Mouse (Mus musculus) neutrophil, adult 5-6 weeks (primary cell): ENCODE data around the gene Aasdh. TPM values are rescaled to one million over a fixed set of nuclear protein-coding genes. Genes with fewer than 3 reads are reported as not detected.
"Not testable (repeated sequence)": the region's sequence is repeated elsewhere in the genome, so short reads cannot be mapped to it uniquely, and the experiment has no call there.

ENCODE experiments used
- ATAC-seq: fragments of 151-379, 151-347 bp; 2 replicates; pipeline ENCODE4 v1.8.0; 2017; ENCODE audit warnings: mild to moderate bottlenecking, moderate TSS enrichment; ENCODE audit not compliant: insufficient number of reproducible peaks, poor library complexity, low FRiP score, severe bottlenecking; ENCODE audit errors: extremely low read depth
- total RNA-seq: library from RNA; stranded (forward); fragments of 200-1000 nt; gene quantifications from 2 replicates; pipeline ENCODE4 v1.2.3, GENCODE M21; 2017

Gene Aasdh
- total RNA-seq, 1 experiment from 2014 or later: 46.3 TPM

- no peak for ATAC-seq
These were observed 18.1 kb upstream of the Aasdh start for GRCm38 (mm10) chr5:76923428-76923827.

GRCm38 (mm10) chr5:76922833-76923232 is 17.5 kb upstream of the Aasdh start:
- no peak for ATAC-seq

- not testable (repeated sequence) for ATAC-seq
These were observed 7.2 kb upstream of the Aasdh start for GRCm38 (mm10) chr5:76912522-76912921.

GRCm38 (mm10) chr5:76910807-76911206 is 5.5 kb upstream of the Aasdh start:
- ATAC-seq: no peak

- no peak for ATAC-seq
These were observed 813 bp upstream of the Aasdh start for GRCm38 (mm10) chr5:76906155-76906499.

GRCm38 (mm10) chr5:76904713-76905404 is 455 bp downstream of the Aasdh start:
- ATAC-seq: no peak

GRCm38 (mm10) chr5:76902131-76902530 is 3.2 kb downstream of the Aasdh start:
- ATAC-seq: no peak

GRCm38 (mm10) chr5:76893084-76893483 is 12.2 kb downstream of the Aasdh start:
- ATAC-seq: no peak

GRCm38 (mm10) chr5:76892608-76893007 is 12.7 kb downstream of the Aasdh start:
- ATAC-seq: no peak

GRCm38 (mm10) chr5:76887011-76887410 is 18.3 kb downstream of the Aasdh start:
- ATAC-seq: no peak

GRCm38 (mm10) chr5:76884107-76884506 is 21.2 kb downstream of the Aasdh start:
- no peak for ATAC-seq

GRCm38 (mm10) chr5:76876106-76876758 is 29.1 kb downstream of the Aasdh start:
- ATAC-seq: no peak

- ATAC-seq: no peak
These were observed 35.8 kb downstream of the Aasdh start for GRCm38 (mm10) chr5:76869553-76869952.

GRCm38 (mm10) chr5:76868693-76869286 is 36.5 kb downstream of the Aasdh start:
- ATAC-seq: peak; percentile 57; the same call in 1 of the 2 replicates

- ATAC-seq: no peak
These were observed 38.5 kb downstream of the Aasdh start for GRCm38 (mm10) chr5:76866819-76867218.

GRCm38 (mm10) chr5:76858444-76858843 is 46.9 kb downstream of the Aasdh start:
- ATAC-seq: no peak

- no peak for ATAC-seq
These were observed 48.0 kb downstream of the Aasdh start for GRCm38 (mm10) chr5:76857103-76858015.

GRCm38 (mm10) chr5:76855829-76856600 is 49.3 kb downstream of the Aasdh start:
- ATAC-seq: no peak

- ATAC-seq: peak; percentile 69
These were observed 51.8 kb downstream of the Aasdh start for GRCm38 (mm10) chr5:76853549-76853948.
